Mouse (Mus musculus): ENCODE results near the gene Crk. TPM values are rescaled to one million over a fixed set of nuclear protein-coding genes. Genes with fewer than 3 reads are reported as not detected.

Crk gene
- total RNA-seq, 4 experiments from 2014 or later = 108 to 117 (median 112) TPM

GRCm38 (mm10) chr11:75737806-75738476, 58.9 kb downstream of the Crk start:
- DNase-seq (ENCODE audit: low spot score in 2 of 2) = no peak

DNA sequence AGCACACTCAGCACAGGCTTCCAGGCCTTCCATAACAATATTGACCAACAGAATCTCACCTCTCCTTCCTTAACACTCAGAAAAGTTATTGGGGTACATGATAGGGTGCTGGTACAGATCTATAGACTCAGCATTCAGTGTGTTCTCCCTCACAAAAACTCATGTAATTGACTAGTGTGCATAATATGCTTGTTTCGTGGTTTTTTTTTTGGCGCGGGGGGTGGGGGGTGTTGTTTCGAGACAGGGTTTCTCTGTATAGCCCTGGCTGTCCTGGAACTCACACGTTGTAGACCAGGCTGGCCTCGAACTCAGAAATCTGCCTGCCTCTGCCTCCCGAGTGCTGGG, 59.4 kb downstream of the Crk start:
- DNase-seq (ENCODE audit: low spot score in 2 of 2) = no peak

GRCm38 (mm10) chr11:75740204-75740603, 61.1 kb downstream of the Crk start:
- DNase-seq (ENCODE audit: low spot score in 2 of 2) = no peak

DNA sequence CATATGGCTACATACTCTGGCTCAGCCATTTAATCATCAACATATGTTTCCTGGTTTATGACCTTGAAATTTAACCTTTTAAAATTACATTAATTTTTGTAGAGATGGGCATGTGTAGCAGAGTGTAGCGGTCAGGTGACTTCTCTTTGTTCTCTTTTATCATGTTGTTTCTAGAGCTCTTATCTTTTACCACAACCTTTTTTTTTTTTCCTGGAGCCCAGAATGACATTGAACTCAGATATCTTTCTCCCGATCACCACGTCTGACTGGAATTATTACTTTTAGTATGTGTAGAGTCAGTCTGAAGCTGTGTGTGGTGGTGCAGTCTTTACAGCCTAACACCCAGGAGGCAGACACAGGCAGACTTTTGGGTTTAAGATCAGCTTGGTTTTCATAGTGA, 62.6 kb downstream of the Crk start:
- DNase-seq (ENCODE audit: low spot score in 2 of 2) = no peak

DNA sequence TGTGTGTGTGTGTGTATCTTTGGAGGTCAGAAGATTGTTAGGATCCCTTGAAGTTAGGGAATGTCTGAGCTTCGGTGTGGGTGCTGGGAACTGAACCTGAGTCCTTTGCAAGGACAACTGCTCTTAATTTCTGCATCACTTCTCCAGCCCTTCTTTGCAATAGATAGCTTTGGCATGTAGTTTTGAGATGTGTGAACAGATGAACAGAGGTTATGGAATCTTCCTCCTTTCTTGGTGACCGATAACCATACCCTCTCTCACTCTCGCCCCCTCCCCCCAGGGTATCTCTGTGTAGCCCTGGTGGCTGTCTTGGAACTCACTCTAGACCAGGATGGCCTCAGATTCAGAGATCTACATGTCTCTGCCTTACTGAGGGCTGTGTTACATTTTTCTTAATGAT, 65.7 kb downstream of the Crk start:
- no peak for DNase-seq (ENCODE audit: low spot score in 2 of 2)

DNA sequence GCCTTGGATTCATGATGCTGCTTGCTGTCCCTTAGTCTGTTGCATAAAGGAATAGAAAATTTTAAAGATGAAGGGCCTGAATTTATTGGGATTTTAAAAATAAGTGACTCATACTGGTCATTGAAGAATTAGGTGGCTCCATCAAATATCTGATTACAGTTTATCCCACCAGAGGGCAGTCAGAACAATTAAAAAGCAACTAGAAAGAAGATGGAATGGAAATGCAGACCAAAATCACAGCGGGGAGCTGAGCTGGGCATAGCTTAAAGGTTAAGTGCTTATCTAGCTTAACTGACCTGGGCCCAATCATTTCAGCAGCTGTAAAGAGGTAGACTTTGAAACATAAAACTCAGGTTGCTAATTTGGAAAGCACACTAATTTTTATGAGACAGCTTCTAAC, 71.5 kb downstream of the Crk start:
- no peak for DNase-seq (ENCODE audit: low spot score in 2 of 2)

GRCm38 (mm10) chr11:75751082-75751481, 72.0 kb downstream of the Crk start:
- no peak for DNase-seq (ENCODE audit: low spot score in 2 of 2)

Other genes starting within 250 kb of the Crk start
- gene Serpinf2, start 239.7 kb upstream of the Crk start, total RNA-seq (2022) = under 1 TPM in 3 of 4 experiments, not detected in 1; 0.27 to 0.84 (median 0.43) TPM
- gene Wdr81, start 224.5 kb upstream of the Crk start, total RNA-seq (2022) = 10 to 100 TPM; 20.2 to 22.5 (median 22.0) TPM
- under 1 TPM; 0.62 to 0.99 (median 0.82) TPM for gene Tlcd2, start 217.5 kb upstream of the Crk start, total RNA-seq (2022)
- gene Prpf8, start 192.4 kb upstream of the Crk start, total RNA-seq (2022) = 100 to 1,000 TPM; 138 to 159 (median 149) TPM
- 1 to 10 TPM; 1.7 to 2.4 (median 2.1) TPM for gene Rilp, start 169.2 kb upstream of the Crk start, total RNA-seq (2022)
- 1 to 10 TPM; 1.6 to 1.9 (median 1.7) TPM for gene Scarf1, start 165.7 kb upstream of the Crk start, total RNA-seq (2022)
- gene Slc43a2, start 147.6 kb upstream of the Crk start, total RNA-seq (2022) = 10 to 100 TPM; 45.5 to 58.2 (median 52.2) TPM
- 100 to 1,000 TPM; 300 to 319 (median 307) TPM for gene Pitpna, start 91.2 kb upstream of the Crk start, total RNA-seq (2022)
- gene Inpp5k, start 48.3 kb upstream of the Crk start, total RNA-seq (2022) = 10 to 100 TPM; 41.3 to 43.5 (median 42.5) TPM
- 10 to 100 TPM; 18.2 to 27.0 (median 21.2) TPM for gene Myo1c, start 28.8 kb upstream of the Crk start, total RNA-seq (2022)
- 1,000 to 10,000 TPM; 1,072 to 1,190 (median 1,127) TPM for gene Ywhae, start 53.6 kb downstream of the Crk start, total RNA-seq (2022)
- gene Doc2b, start 116.8 kb downstream of the Crk start, total RNA-seq (2022) = 10 to 100 TPM; 21.7 to 32.6 (median 24.1) TPM